Mouse (Mus musculus) bone marrow, adult 2 months (tissue): Measurements from ENCODE around the gene Rab37.

Source experiments
- CTCF ChIP-seq: fragments of 200-500 bp; IDR thresholded peaks from 2 replicates; pipeline ENCODE4 v1.5.1; 2011; ENCODE audit warnings: low read length, control low read depth; ENCODE audit not compliant: control insufficient read depth, insufficient read depth
- POLR2A ChIP-seq: fragments of 200-500 bp; IDR thresholded peaks from 2 replicates; pipeline ENCODE4 v1.6.1; 2011; ENCODE audit warnings: low read depth, mild to moderate bottlenecking, control low read depth, low read length, borderline replicate concordance; ENCODE audit not compliant: control insufficient read depth

- TF ChIP-seq CTCF (no peak), POLR2A (no peak)
Observed at GRCm38 (mm10) chr11:115129508-115130126, 38.4 kb downstream of the Rab37 start.
